8 mouse cellular contexts compared by ENCODE assay signal in the genomic region with DNA sequence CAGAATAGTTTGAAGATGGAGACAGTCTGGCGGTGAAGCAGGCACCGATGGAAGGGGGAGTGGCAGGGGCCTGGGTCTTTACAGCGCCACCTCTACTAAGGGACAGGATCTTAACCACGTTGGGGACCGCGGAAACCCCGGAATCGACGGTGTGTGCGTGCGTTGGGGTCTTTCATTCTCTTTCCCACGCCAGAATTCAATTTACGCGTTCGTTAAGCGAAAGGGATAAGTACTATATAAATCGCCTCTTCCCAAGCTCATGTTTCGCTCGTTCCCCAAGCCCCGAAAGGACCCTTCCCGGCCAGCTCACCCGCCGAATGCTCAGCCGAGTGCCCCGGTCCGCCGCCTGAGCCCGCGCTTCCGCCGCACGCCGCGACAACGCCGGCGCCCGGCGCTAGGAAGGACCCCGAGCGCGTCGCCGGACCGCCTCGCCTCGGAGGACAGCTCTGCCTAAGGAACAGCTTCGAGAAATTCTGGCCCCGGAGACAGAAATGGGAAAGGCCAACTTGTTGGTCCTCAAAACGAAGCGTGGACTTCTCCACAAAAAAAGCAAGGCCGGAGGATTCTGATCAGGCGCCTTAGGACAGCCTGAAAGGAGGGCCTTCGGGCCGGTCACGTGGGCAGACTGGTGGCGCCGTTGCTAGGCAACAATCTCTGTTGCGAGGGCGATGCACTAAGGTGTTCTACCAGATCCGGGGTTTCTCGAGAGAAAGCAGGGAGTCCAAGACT. TPM values are rescaled to one million over a fixed set of nuclear protein-coding genes. Genes with fewer than 3 reads are reported as not detected.
DNase-seq lines count a peak whose midpoint lies in the region; ATAC-seq and TF ChIP-seq lines count a peak whose summit lies in the region.

Eftud2 (minus strand) TSS at position 401 of the 729 bp plus-strand sequence.
Ccdc103 (plus strand) TSS at position 620 of the 729 bp plus-strand sequence.

- peaks cover 10 to 22% of the 10 kb centered on the region in 2 experiments for H3K36me3 ChIP-seq in MEL (ENCODE audit: control insufficient read depth in 1 of 2, insufficient read depth in 2 of 2, low read length in 2 of 2)
- peaks cover 10% of the 10 kb centered on the region for H3K36me3 ChIP-seq in lung, embryonic 16.5 days (ENCODE audit: control insufficient read depth, insufficient read depth, low read length)

- peak within 1 kb of the TSS; percentile 90 for H3K27ac ChIP-seq in MEL (ENCODE audit: control insufficient read depth, low read depth, low read length)
- peak within 1 kb of the TSS; percentile 98 for H3K27ac ChIP-seq in cerebellum, adult 2 months (ENCODE audit: insufficient read depth, low read length)
- peak within 1 kb of the TSS; percentile 76 for H3K27ac ChIP-seq in lung, embryonic 16.5 days (ENCODE audit: low read length)

- H3K9ac ChIP-seq in MEL (ENCODE audit: control insufficient read depth, low read depth, low read length, poor library complexity, severe bottlenecking): peak within 1 kb of the TSS; percentile 89
- H3K9ac ChIP-seq in lung, embryonic 16.5 days (ENCODE audit: low read length): peak within 1 kb of the TSS; percentile 87

- peak within 1 kb of the TSS; percentile 55 to 68 for H3K4me3 ChIP-seq in MEL (ENCODE audit: control insufficient read depth in 1 of 2, insufficient read depth in 1 of 2, low read depth in 2 of 2, low read length in 2 of 2)
- peak within 1 kb of the TSS; percentile 87 for H3K4me3 ChIP-seq in cerebellum, adult 2 months (replicated peaks; ENCODE audit: insufficient read depth, low read depth, low read length)
- H3K4me3 ChIP-seq in lung, embryonic 16.5 days (ENCODE audit: low read length): peak within 1 kb of the TSS; percentile 90

- no peaks in the 10 kb centered on the region for H3K9me3 ChIP-seq in MEL (replicated peaks; ENCODE audit: insufficient read depth, low read length)
- H3K9me3 ChIP-seq in lung, embryonic 16.5 days (ENCODE audit: control insufficient read depth, low read length): no peaks in the 10 kb centered on the region

- peak within 1 kb of the TSS; percentile 69 for H3K4me2 ChIP-seq in lung, embryonic 16.5 days (ENCODE audit: low read depth, low read length)

- H3K4me1 ChIP-seq in MEL (ENCODE audit: control insufficient read depth in 1 of 2, insufficient read depth in 2 of 2, low read length in 2 of 2): peaks cover 0 to 28% of the 10 kb centered on the region in 2 experiments; a peak in 3 of 4 replicates
- H3K4me1 ChIP-seq in cerebellum, adult 2 months (ENCODE audit: control insufficient read depth, insufficient read depth, low read length): no peaks in the 10 kb centered on the region; the same call in 1 of the 2 replicates
- H3K4me1 ChIP-seq in lung, embryonic 16.5 days (replicated peaks; ENCODE audit: control insufficient read depth, insufficient read depth, low read length): peaks cover 16% of the 10 kb centered on the region

- TF ChIP-seq CTCF in MEL (IDR thresholded peaks at IDR 0.05 in 2 of 3, conservative IDR thresholded peaks at IDR 0.05 in 1 of 3; ENCODE audit: control insufficient read depth in 1 of 3, insufficient read depth in 1 of 3, low read depth in 2 of 3, low read length in 3 of 3, poor library complexity in 1 of 3, severe bottlenecking in 1 of 3): peak in 2 of 3 experiments; percentile 4 to 32; a peak in 1 of 6 replicates
- no peak for TF ChIP-seq CTCF in cerebellum, adult 2 months (IDR thresholded peaks at IDR 0.05; ENCODE audit: borderline replicate concordance, insufficient read depth, low read depth, low read length)

- DNase-seq in MEL (ENCODE audit: low read depth, low spot score): peak; percentile 98
- peak; percentile 91 to 97 for DNase-seq in cerebellum, adult 2 months
- DNase-seq in forelimb bud, embryonic 11.5 days (ENCODE audit: low read depth, low spot score): peak; percentile 91
- DNase-seq in layer of hippocampus, adult 9-10 months (ENCODE audit: low spot score): peak; percentile 95
- DNase-seq in ovary, postnatal 10 days (ENCODE audit: low spot score): peak; percentile 95
- peak; percentile 88 to 94 for DNase-seq in thymus, postnatal 10 days (ENCODE audit: low spot score in 2 of 2)

- H3K79me2 ChIP-seq in MEL (ENCODE audit: control insufficient read depth, insufficient read depth, low read length, poor library complexity): peaks cover 25% of the 10 kb centered on the region

- peak; percentile 90 for ATAC-seq in hematopoietic stem cell, adult 5-6 weeks (replicated peaks in 1 of 2; ENCODE audit: insufficient read depth in 1 of 2, low FRiP score in 2 of 2, low TSS enrichment in 1 of 2, low read depth in 1 of 2, poor library complexity in 2 of 2, severe bottlenecking in 2 of 2)
- ATAC-seq in lung, embryonic 16.5 days (ENCODE audit: low read depth): peak; percentile 93

- no peaks in the 10 kb centered on the region for H3K27me3 ChIP-seq in MEL (ENCODE audit: control insufficient read depth in 1 of 2, insufficient read depth in 2 of 2, low read length in 2 of 2)
- H3K27me3 ChIP-seq in cerebellum, adult 2 months (ENCODE audit: control insufficient read depth, insufficient read depth, low read length): no peaks in the 10 kb centered on the region
- H3K27me3 ChIP-seq in lung, embryonic 16.5 days (ENCODE audit: control insufficient read depth, insufficient read depth, low read depth, low read length): no peaks in the 10 kb centered on the region; the same call in 1 of the 2 replicates

- peak in 1 of 2 experiments; percentile 69; a peak in 2 of 4 replicates for TF ChIP-seq EP300 in MEL (IDR thresholded peaks at IDR 0.05; ENCODE audit: low read depth in 1 of 2, low read length in 2 of 2)

- TF ChIP-seq RAD21 in MEL (IDR thresholded peaks at IDR 0.05; ENCODE audit: low read depth, low read length): no peak

- peak; percentile 91 to 99 for TF ChIP-seq POLR2A in MEL (IDR thresholded peaks at IDR 0.05; ENCODE audit: control insufficient read depth in 1 of 2, insufficient read depth in 1 of 2, low read depth in 1 of 2, low read length in 2 of 2, poor library complexity in 1 of 2)
- TF ChIP-seq POLR2A in cerebellum, adult 2 months (IDR thresholded peaks at IDR 0.05; ENCODE audit: borderline replicate concordance, insufficient read depth, low read length): peak; percentile 72

- WGBS in cerebellum, adult 2 months: under 1% methylated on average over 62 of the region's 62 CpGs
- whole genome bisulfite sequencing in lung, embryonic 16.5 days: under 1% methylated on average over 60 of the region's 62 CpGs

TF ChIP-seq in MEL, 35 proteins besides CTCF, POLR2A, EP300 and RAD21 (continues in another document):
- TF ChIP-seq HCFC1 (IDR thresholded peaks at IDR 0.05; ENCODE audit: low read depth, low read length): peak; percentile 96
- peak; percentile 96 for TF ChIP-seq POLR2AphosphoS2 (IDR thresholded peaks at IDR 0.05; ENCODE audit: low read length)
- peak; percentile 100 for TF ChIP-seq USF1 (IDR thresholded peaks at IDR 0.05; ENCODE audit: low read depth, low read length)
- no peak for TF ChIP-seq CHD1 (IDR thresholded peaks at IDR 0.05; ENCODE audit: low read depth, low read length)
- no peak for TF ChIP-seq ZC3H11A (IDR thresholded peaks at IDR 0.05; ENCODE audit: low read depth, low read length)
- 0 out of 2 replicates have a peak, but pooled peaks have one; percentile 26 for TF ChIP-seq ETS1 (IDR thresholded peaks at IDR 0.05; ENCODE audit: low read depth, low read length)
- no peak for TF ChIP-seq JUND (IDR thresholded peaks at IDR 0.05; ENCODE audit: low read depth, low read length)
- peak; percentile 22; the same call in 1 of the 2 replicates for TF ChIP-seq TAL1 (IDR thresholded peaks at IDR 0.05; ENCODE audit: low read length)
- no peak for TF ChIP-seq ZNF384 (IDR thresholded peaks at IDR 0.05; ENCODE audit: low read depth, low read length)
- no peak for TF ChIP-seq POLR2AphosphoS5 (IDR thresholded peaks at IDR 0.05; ENCODE audit: borderline replicate concordance, low read depth, low read length)
- TF ChIP-seq MAFK (IDR thresholded peaks at IDR 0.05; ENCODE audit: borderline replicate concordance, low read depth, low read length): no peak
- peak; percentile 33; the same call in 1 of the 2 replicates for TF ChIP-seq NRF1 (IDR thresholded peaks at IDR 0.05; ENCODE audit: insufficient read depth, low read depth, low read length, poor library complexity, severe bottlenecking)
- TF ChIP-seq E2F4 (IDR thresholded peaks at IDR 0.05; ENCODE audit: borderline replicate concordance, low read depth, low read length): no peak
- no peak for TF ChIP-seq MYB (IDR thresholded peaks at IDR 0.05; ENCODE audit: low read depth, low read length)
- TF ChIP-seq KAT2A (conservative IDR thresholded peaks at IDR 0.05; ENCODE audit: low read depth, low read length): peak; percentile 86; the same call in 1 of the 2 replicates
- TF ChIP-seq SMC3 (IDR thresholded peaks at IDR 0.05; ENCODE audit: low read depth, low read length): no peak
- TF ChIP-seq TCF12 (IDR thresholded peaks at IDR 0.05; ENCODE audit: low read depth, low read length): peak; percentile 52
- peak; percentile 93 to 98 for TF ChIP-seq USF2 (IDR thresholded peaks at IDR 0.05; ENCODE audit: borderline replicate concordance in 1 of 2, insufficient read depth in 1 of 2, low read depth in 1 of 2, low read length in 2 of 2)
- no peak for TF ChIP-seq CHD2 (IDR thresholded peaks at IDR 0.05; ENCODE audit: low read length)
- TF ChIP-seq SIN3A (IDR thresholded peaks at IDR 0.05; ENCODE audit: low read length): peak; percentile 99
- TF ChIP-seq MAZ (IDR thresholded peaks at IDR 0.05; ENCODE audit: low read depth, low read length): no peak
- peak; percentile 91 for TF ChIP-seq ZMIZ1 (IDR thresholded peaks at IDR 0.05; ENCODE audit: low read depth, low read length)
- no peak; the same call in 1 of the 2 replicates for TF ChIP-seq RCOR1 (IDR thresholded peaks at IDR 0.05; ENCODE audit: low read depth, low read length)
- TF ChIP-seq UBTF (IDR thresholded peaks at IDR 0.05; ENCODE audit: borderline replicate concordance, insufficient read depth, low read depth, low read length): no peak

RNA-seq across cellular contexts. Expression of gene Eftud2, which starts in this region (rescaled TPM):
- 261 and 266 TPM in 2 replicates for total RNA-seq in MEL (2012; rRNA removed)
- 1,000 to 10,000 TPM in 1 of 2 experiments, 100 to 1,000 TPM in 1; 424 to 1,215 TPM for polyA plus RNA-seq in MEL (2012; ENCODE audit: insufficient read depth in 1 of 2, insufficient read length in 2 of 2, low read depth in 1 of 2, low replicate concordance in 2 of 2, missing spikeins in 1 of 2)
- 89.9 and 102 TPM in 2 replicates for polyA plus RNA-seq in cerebellum, adult 2 months (2012; rRNA removed)
- total RNA-seq in hematopoietic stem cell, adult 5-6 weeks (2017): 116 and 122 TPM in 2 replicates
- 174 and 183 TPM in 2 replicates for polyA plus RNA-seq in lung, embryonic 16.5 days (2015; fragmentation: Nextera tagmentation; extraction: Ambion mirVana)

RNA-seq across cellular contexts. Expression of gene Ccdc103, which starts in this region (rescaled TPM):
- total RNA-seq in MEL (2012; rRNA removed): 1.6 and 2.1 TPM in 2 replicates
- 1 to 10 TPM in 1 of 2 experiments, not detected in 1; 1.4 TPM for polyA plus RNA-seq in MEL (2012; ENCODE audit: insufficient read depth in 1 of 2, insufficient read length in 2 of 2, low read depth in 1 of 2, low replicate concordance in 2 of 2, missing spikeins in 1 of 2)
- 0.57 and 0.65 TPM in 2 replicates for polyA plus RNA-seq in cerebellum, adult 2 months (2012; rRNA removed)
- total RNA-seq in hematopoietic stem cell, adult 5-6 weeks (2017): 1.5 TPM in 1 of 2 replicates, not detected in the other
- 3.9 and 5.4 TPM in 2 replicates for polyA plus RNA-seq in lung, embryonic 16.5 days (2015; fragmentation: Nextera tagmentation; extraction: Ambion mirVana)

Comparison
In these comparisons a context has a peak if more than half of its experiments do, and no peak if none do; other contexts are left out.
1. Peak in every context shown above with its lines: DNase-seq, ATAC-seq, H3K4me3 ChIP-seq and H3K27ac ChIP-seq.